Mouse (Mus musculus) cerebellum, adult 9-10 months (tissue): ENCODE data around the gene Adgrg1.

Experiments used
- DNase-seq: peaks from one replicate; pipeline ENCODE4 v3.0.0; 2022

Gene Adgrg1

DNA sequence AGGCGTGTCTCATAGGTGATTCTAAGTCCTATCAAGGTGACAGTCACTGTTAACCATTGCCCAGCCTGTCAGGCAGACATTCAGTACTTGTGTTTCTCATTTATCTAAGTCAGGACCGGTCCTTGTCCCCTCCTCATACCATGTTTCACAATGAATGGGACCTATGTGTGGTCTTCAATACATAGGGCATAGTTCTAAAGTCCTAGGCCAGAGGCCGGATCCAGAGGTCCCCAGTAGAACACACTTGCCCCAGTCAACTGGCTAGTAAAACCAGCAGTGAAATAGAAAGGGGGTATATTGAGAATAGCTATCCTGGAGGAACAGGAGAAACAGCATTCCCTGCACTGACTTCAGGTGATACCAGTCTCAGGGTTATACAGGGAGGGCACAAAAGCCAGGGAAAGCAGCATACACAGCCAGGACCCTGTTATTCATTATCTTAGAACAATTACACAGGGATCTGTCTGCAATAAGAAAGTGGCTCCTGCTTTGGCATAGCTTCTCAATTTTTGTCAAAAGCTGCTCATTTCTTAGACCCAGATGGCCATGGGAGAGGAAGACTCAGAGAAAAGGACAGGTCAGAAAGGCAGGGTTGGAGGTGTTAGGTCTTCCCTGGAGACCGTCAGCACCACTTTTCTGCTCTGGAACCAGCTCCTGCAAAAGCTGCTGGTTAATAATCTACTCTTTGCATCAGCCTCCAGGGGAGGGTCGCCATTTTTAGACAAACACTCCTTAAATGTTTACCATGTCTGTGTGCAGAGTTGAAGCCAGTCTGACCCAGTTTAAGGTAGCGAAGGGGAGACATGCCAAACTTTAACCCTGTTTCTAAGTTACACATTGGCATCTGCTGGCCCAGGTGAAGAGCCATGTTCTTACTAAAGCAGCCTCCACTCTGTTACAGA is 67.6 kb downstream of the Adgrg1 start:
- no peak for DNase-seq

- DNase-seq: no peak
These were observed 70.3 kb downstream of the Adgrg1 start for GRCm38 (mm10) chr8:95044811-95045210.

DNA sequence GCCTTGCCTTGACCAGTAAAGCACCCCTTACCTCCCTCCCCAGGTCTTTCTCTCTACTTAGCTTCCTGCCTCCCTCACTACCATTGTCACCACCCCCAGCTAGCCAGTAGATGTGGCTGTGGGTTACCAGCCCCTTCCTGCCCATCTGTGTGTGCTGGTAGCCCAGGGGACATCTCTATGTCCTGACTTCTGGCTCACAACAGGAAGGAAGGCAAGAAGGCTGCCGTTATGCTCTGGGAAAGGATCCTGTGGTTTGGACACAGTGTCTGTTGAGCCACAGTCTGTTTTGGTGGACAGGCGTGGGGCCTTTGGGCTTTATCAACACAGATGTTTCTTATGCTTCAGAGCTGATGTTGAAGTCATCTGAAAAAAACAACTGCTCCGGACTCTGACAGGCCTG is 72.4 kb downstream of the Adgrg1 start:
- no peak for DNase-seq

- no peak for DNase-seq
These were observed 73.5 kb downstream of the Adgrg1 start for GRCm38 (mm10) chr8:95047884-95048680.

DNA sequence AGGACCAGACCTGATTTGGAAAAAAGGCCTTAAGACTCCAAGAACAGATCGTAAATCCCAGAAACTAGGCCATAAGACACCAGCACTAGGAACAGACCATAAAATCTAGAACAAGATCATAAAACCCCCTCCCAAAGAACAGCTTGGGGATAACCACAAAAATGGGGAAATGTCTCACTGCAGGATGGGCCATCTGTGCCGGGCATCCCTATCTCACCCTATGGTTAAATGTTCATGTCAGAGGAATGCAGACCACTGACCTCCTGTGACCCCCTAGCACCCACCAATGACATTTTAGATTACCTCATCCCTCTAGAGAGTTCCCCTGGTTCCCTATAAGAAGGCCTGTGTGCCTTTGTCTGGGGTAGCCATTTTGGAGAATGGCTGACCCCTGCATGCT is 75.1 kb downstream of the Adgrg1 start:
- DNase-seq: no peak

GRCm38 (mm10) chr8:95054438-95054837 is 79.9 kb downstream of the Adgrg1 start:
- DNase-seq: no peak

DNA sequence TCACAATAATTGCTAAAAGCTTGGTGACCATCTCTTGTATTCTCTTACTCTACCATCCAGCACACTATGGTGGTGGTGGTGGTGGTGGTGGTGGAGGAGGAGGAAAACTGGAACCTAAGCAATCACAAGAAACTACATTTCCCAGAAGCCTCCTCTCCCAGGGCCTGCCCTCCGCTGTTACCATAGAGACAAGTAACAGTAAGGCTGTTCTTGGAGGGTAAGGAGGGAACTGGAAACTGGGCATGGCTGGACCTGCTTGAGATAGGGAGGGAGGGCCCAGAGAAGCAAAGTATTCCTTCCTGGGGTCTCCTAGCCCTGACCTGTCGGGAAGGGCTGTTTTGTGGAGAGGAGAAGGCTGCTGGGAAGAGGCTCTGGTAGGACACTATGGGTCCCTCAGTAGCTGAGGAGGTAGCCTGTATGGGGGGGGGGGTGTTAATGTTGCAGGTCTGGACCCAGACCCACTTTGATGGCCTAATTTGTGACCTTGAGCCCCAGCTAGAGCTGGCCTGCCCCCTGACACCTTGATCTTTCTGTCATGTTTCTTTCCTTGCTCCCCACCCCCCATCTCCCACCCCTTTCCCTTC is 80.5 kb downstream of the Adgrg1 start, which contains the start of gene Drc7:
Gene Drc7, plus strand, starts transcription at position 177 of the 584 bp plus-strand sequence.
- no peak for DNase-seq

- DNase-seq: no peak
These were observed 81.9 kb downstream of the Adgrg1 start for GRCm38 (mm10) chr8:95056414-95056813.

DNA sequence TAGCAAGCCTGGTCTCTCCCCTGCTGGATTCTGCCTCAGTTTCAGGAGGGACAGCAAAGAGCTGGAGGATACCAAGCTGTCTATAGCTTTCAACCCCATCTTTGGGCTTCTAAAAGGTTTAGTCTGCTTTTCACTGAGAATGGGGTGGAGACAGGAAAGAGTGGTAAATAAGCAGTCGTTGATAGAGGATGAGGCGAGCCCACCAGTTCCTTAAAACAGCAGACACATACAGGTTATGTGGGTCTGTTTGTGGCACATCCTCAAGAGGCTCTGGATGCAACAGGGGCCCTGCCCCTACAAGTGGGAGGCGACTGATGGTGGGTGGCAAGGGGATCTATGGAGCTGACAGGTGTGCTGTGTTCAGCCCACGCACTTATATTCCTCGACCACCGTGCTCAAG is 84.1 kb downstream of the Adgrg1 start:
- DNase-seq: no peak

DNA sequence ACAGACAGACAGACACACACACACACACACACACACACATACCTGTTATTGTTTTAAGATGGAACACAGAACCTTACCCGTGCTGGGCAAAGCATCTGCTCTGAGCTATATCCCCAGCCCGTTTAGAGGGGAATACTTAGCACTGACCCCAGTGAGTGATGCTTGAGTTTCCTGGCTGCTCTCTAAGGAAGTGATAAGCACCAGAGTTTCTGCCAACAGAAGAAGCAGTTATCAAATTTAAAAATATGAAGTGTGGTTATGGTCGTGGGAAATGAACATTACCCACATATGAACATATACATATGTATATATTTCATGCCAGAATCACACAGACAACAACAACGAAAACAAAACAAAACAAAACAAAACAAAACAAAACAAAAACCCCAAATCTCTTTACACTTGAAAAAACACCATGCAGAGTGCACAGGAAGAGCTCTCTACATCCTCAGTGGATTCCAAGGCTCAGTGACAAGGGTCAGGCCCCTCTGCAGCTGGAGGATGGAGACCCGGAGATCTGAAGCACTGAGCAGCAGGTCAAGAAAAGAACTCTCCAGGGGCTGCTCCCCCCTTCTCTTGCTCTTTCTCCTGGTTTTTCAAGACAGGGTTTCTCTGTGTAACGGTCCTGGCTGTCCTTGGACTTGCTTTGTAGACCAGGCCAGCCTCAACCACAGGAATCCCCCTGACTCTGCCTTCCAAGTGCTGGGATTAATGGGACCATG is 85.4 kb downstream of the Adgrg1 start:
- DNase-seq: no peak
